Mouse (Mus musculus): ENCODE data around the gene Uvrag. TPM values are rescaled to one million over a fixed set of nuclear protein-coding genes. Genes with fewer than 3 reads are reported as not detected.

Uvrag gene
- polyA plus RNA-seq, 1 experiment: 74.6 TPM

- TF ChIP-seq POLR2A (IDR thresholded peaks at IDR 0.05; ENCODE audit: control insufficient read depth, extremely low read depth, insufficient read depth, low read length, poor library complexity) (no peak), CTCF (IDR thresholded peaks at IDR 0.05; ENCODE audit: borderline replicate concordance, control insufficient read depth, extremely low read depth, insufficient read depth, low read length, poor library complexity) (no peak)
- Histone ChIP-seq H3K27ac (ENCODE audit: control insufficient read depth, insufficient read depth, low read length) (no peak overlapping the region), H3K4me3 (ENCODE audit: control insufficient read depth, insufficient read depth, low read length) (no peak overlapping the region), H3K4me1 (replicated peaks; ENCODE audit: control insufficient read depth, insufficient read depth, low read length) (peaks cover 19% of the 10 kb centered on the region; the same call in 1 of the 2 replicates), H3K36me3 (ENCODE audit: control insufficient read depth, insufficient read depth, low read length) (no peaks in the 10 kb centered on the region), H3K27me3 (ENCODE audit: control insufficient read depth, insufficient read depth, low read length) (peaks cover 37% of the 10 kb centered on the region)
- WGBS: 25% methylated on average over 12 of the region's 12 CpGs
- no peak for DNase-seq
Observed at GRCm38 (mm10) chr7:98839312-98839711, 301.6 kb downstream of the Uvrag start.

GRCm38 (mm10) chr7:98838729-98839141 lies 302.2 kb downstream of the Uvrag start:
- WGBS: 1% methylated on average over 48 of the region's 48 CpGs
- H3K4me1 ChIP-seq (replicated peaks; ENCODE audit: control insufficient read depth, insufficient read depth, low read length): peaks cover 19% of the 10 kb centered on the region; the same call in 1 of the 2 replicates
- H3K36me3 ChIP-seq (ENCODE audit: control insufficient read depth, insufficient read depth, low read length): no peaks in the 10 kb centered on the region
- TF ChIP-seq CTCF (IDR thresholded peaks at IDR 0.05; ENCODE audit: borderline replicate concordance, control insufficient read depth, extremely low read depth, insufficient read depth, low read length, poor library complexity) (no peak; the same call in 1 of the 2 replicates), POLR2A (IDR thresholded peaks at IDR 0.05; ENCODE audit: control insufficient read depth, extremely low read depth, insufficient read depth, low read length, poor library complexity) (0 out of 2 replicates have a peak, but pooled peaks have one; percentile 18)
- H3K4me3 ChIP-seq (ENCODE audit: control insufficient read depth, insufficient read depth, low read length): peak overlapping the region; percentile 18; the same call in 1 of the 2 replicates
- H3K27ac ChIP-seq (ENCODE audit: control insufficient read depth, insufficient read depth, low read length): no peak overlapping the region
- peaks cover 39% of the 10 kb centered on the region for H3K27me3 ChIP-seq (ENCODE audit: control insufficient read depth, insufficient read depth, low read length)
- DNase-seq: peak; percentile 37

- Histone ChIP-seq H3K27me3 (ENCODE audit: control insufficient read depth, insufficient read depth, low read length) (peaks cover 42% of the 10 kb centered on the region), H3K27ac (ENCODE audit: control insufficient read depth, insufficient read depth, low read length) (no peak overlapping the region)
- 1% methylated on average over 17 of the region's 17 CpGs for WGBS
Observed at GRCm38 (mm10) chr7:98837901-98838300, 303.0 kb downstream of the Uvrag start.

GRCm38 (mm10) chr7:98836646-98837045 lies 304.3 kb downstream of the Uvrag start:
- Histone ChIP-seq H3K4me1 (replicated peaks; ENCODE audit: control insufficient read depth, insufficient read depth, low read length) (peaks cover 19% of the 10 kb centered on the region; the same call in 1 of the 2 replicates), H3K36me3 (ENCODE audit: control insufficient read depth, insufficient read depth, low read length) (no peaks in the 10 kb centered on the region), H3K27me3 (ENCODE audit: control insufficient read depth, insufficient read depth, low read length) (peaks cover 42% of the 10 kb centered on the region), H3K27ac (ENCODE audit: control insufficient read depth, insufficient read depth, low read length) (no peak overlapping the region), H3K4me3 (ENCODE audit: control insufficient read depth, insufficient read depth, low read length) (no peak overlapping the region)
- 3% methylated on average over 23 of the region's 23 CpGs for WGBS
- peak; percentile 73 for DNase-seq
- TF ChIP-seq POLR2A (IDR thresholded peaks at IDR 0.05; ENCODE audit: control insufficient read depth, extremely low read depth, insufficient read depth, low read length, poor library complexity) (no peak), CTCF (IDR thresholded peaks at IDR 0.05; ENCODE audit: borderline replicate concordance, control insufficient read depth, extremely low read depth, insufficient read depth, low read length, poor library complexity) (peak; percentile 70; the same call in 1 of the 2 replicates)

More at GRCm38 (mm10) chr7:98837901-98838300, 303.0 kb downstream of the Uvrag start:
- no peaks in the 10 kb centered on the region for H3K36me3 ChIP-seq (ENCODE audit: control insufficient read depth, insufficient read depth, low read length)
- no peak overlapping the region for H3K4me3 ChIP-seq (ENCODE audit: control insufficient read depth, insufficient read depth, low read length)
- H3K4me1 ChIP-seq (replicated peaks; ENCODE audit: control insufficient read depth, insufficient read depth, low read length): peaks cover 19% of the 10 kb centered on the region; the same call in 1 of the 2 replicates
- peak; percentile 67 for DNase-seq
- TF ChIP-seq POLR2A (IDR thresholded peaks at IDR 0.05; ENCODE audit: control insufficient read depth, extremely low read depth, insufficient read depth, low read length, poor library complexity) (no peak), CTCF (IDR thresholded peaks at IDR 0.05; ENCODE audit: borderline replicate concordance, control insufficient read depth, extremely low read depth, insufficient read depth, low read length, poor library complexity) (peak; percentile 81; the same call in 1 of the 2 replicates)

- peaks cover 42% of the 10 kb centered on the region for H3K27me3 ChIP-seq (ENCODE audit: control insufficient read depth, insufficient read depth, low read length)
- WGBS: 4% methylated on average over 46 of the region's 46 CpGs
- no peak for DNase-seq
- no peak overlapping the region for H3K27ac ChIP-seq (ENCODE audit: control insufficient read depth, insufficient read depth, low read length)
- peak overlapping the region; percentile 7; the same call in 1 of the 2 replicates for H3K4me3 ChIP-seq (ENCODE audit: control insufficient read depth, insufficient read depth, low read length)
- H3K36me3 ChIP-seq (ENCODE audit: control insufficient read depth, insufficient read depth, low read length): no peaks in the 10 kb centered on the region
- TF ChIP-seq POLR2A (IDR thresholded peaks at IDR 0.05; ENCODE audit: control insufficient read depth, extremely low read depth, insufficient read depth, low read length, poor library complexity): no peak
- TF ChIP-seq CTCF (IDR thresholded peaks at IDR 0.05; ENCODE audit: borderline replicate concordance, control insufficient read depth, extremely low read depth, insufficient read depth, low read length, poor library complexity): no peak
- H3K4me1 ChIP-seq (replicated peaks; ENCODE audit: control insufficient read depth, insufficient read depth, low read length): peaks cover 19% of the 10 kb centered on the region; the same call in 1 of the 2 replicates
Observed at GRCm38 (mm10) chr7:98835519-98836441, 305.2 kb downstream of the Uvrag start.

Other genes with a start within 250 kb of the Uvrag start
- 122 and 130 TPM in 2 replicates for gene Dgat2, start 41.6 kb upstream of the Uvrag start, polyA plus RNA-seq (2012; rRNA removed)
- 0.32 and 0.61 TPM in 2 replicates for gene Mogat2, start 97.5 kb upstream of the Uvrag start, polyA plus RNA-seq (2012; rRNA removed)
- 0.96 and 1.3 TPM in 2 replicates for gene Map6, start 126.3 kb upstream of the Uvrag start, polyA plus RNA-seq (2012; rRNA removed)
- gene Serpinh1, start 212.1 kb upstream of the Uvrag start, polyA plus RNA-seq (2012; rRNA removed): 53.3 and 66.1 TPM in 2 replicates
- gene Gdpd5, start 240.3 kb upstream of the Uvrag start, polyA plus RNA-seq (2012; rRNA removed): 13.9 and 18.5 TPM in 2 replicates

All from thymus, adult 2 months (tissue).